Mouse (Mus musculus) hindbrain, embryonic 10.5 days (tissue): ENCODE data around the gene Gucy1a1. TPM values are rescaled to one million over a fixed set of nuclear protein-coding genes. Genes with fewer than 3 reads are reported as not detected.
A peak's percentile ranks its signal among the peaks of the same experiment; 100 is the strongest.
"Not testable (repeated sequence)": the region's sequence is repeated elsewhere in the genome, so short reads cannot be mapped to it uniquely, and the experiment has no call there.

Experiments
- DNase-seq: peaks from one replicate; pipeline ENCODE4 v3.0.0-alpha.2; 2017; ENCODE audit warnings: low spot score
- H3K27ac ChIP-seq: fragments of 300-500 bp; sonication (generic); 2 replicates; pipeline ENCODE4 v1.5.1; 2016; ENCODE audit warnings: mild to moderate bottlenecking, moderate library complexity
- H3K27me3 ChIP-seq: fragments of 300-500 bp; sonication (generic); 2 replicates; pipeline ENCODE4 v1.6.1; 2016; ENCODE audit warnings: mild to moderate bottlenecking; ENCODE audit not compliant: poor library complexity, insufficient read depth, severe bottlenecking
- H3K36me3 ChIP-seq: fragments of 300-500 bp; sonication (generic); 2 replicates; pipeline ENCODE4 v1.6.1; 2016; ENCODE audit warnings: mild to moderate bottlenecking, moderate library complexity
- H3K4me1 ChIP-seq: fragments of 300-500 bp; sonication (generic); replicated peaks from 2 replicates; pipeline ENCODE4 v1.6.1; 2016; ENCODE audit warnings: mild to moderate bottlenecking
- H3K4me3 ChIP-seq: fragments of 300-500 bp; sonication (generic); 2 replicates; pipeline ENCODE4 v1.5.1; 2016; ENCODE audit warnings: mild to moderate bottlenecking, moderate library complexity
- H3K9me3 ChIP-seq: fragments of 300-500 bp; sonication (generic); 2 replicates; pipeline ENCODE4 v1.6.1; 2016; ENCODE audit warnings: mild to moderate bottlenecking, moderate library complexity
- WGBS: fragments of 180-500 bp; shearing (Covaris S2); methylation state at CpG from one replicate; pipeline ENCODE4 v1.1.7; 2016; 5-methylcytosine and 5-hydroxymethylcytosine counted together
- polyA plus RNA-seq: library from polyadenylated mRNA; unstranded; fragments of >200 nt; fragmentation: Nextera tagmentation; extraction: Ambion mirVana; gene quantifications from 2 replicates; pipeline ENCODE4 v1.2.1, GENCODE M21; 2016

Gene Gucy1a1
- polyA plus RNA-seq = 2.2 and 3.2 TPM in 2 replicates

DNA sequence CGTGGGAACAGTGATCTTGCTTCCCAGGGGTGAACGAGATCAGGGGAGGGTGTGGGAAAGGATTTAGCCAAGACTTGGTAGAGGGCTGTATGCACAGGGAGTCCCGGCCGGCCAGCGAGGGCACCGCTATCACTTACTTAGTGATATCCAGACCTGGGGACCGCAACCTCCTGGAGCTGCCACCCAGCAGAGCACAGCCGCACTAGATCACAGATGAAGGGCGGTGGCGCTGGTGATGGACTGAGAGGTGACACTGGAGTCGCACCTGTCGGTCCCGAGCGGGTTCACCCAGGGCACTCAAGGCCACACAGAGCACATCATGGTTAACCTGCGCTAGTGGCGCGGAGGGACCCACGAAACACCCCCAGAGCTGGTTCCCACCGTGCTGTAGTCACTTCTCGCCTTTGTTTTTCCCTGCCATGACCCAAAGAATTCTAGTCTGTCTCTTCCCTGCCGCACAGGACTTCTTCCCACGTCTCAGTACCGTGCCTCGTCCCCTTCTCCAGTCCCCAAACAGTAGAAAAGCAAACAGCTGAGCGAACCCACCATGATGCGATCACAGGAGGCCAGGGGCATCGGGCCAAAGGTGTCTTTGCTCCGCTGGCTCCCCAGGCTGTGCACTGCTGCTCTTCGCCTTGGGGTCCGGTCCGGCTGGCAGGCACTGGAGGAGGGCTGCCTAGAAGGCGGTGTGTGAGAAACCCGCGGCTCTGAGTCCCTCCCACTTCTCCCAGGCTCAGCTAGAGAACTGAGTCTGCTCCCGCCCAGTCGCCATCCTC is at the start of gene Gucy1a1:
Gucy1a1 (minus strand) TSS at position 664 of the 776 bp plus-strand sequence.
- Histone ChIP-seq H3K4me1 (peaks cover 14% of the 10 kb centered on the region), H3K36me3 (no peaks in the 10 kb centered on the region), H3K9me3 (no peaks in the 10 kb centered on the region), H3K27me3 (peaks cover 14% of the 10 kb centered on the region; the same call in 1 of the 2 replicates), H3K4me3 (peak within 1 kb of the TSS; percentile 62), H3K27ac (peak within 1 kb of the TSS; percentile 73)
- under 1% methylated on average over 36 of the region's 36 CpGs for WGBS
- peak; percentile 57 for DNase-seq

DNA sequence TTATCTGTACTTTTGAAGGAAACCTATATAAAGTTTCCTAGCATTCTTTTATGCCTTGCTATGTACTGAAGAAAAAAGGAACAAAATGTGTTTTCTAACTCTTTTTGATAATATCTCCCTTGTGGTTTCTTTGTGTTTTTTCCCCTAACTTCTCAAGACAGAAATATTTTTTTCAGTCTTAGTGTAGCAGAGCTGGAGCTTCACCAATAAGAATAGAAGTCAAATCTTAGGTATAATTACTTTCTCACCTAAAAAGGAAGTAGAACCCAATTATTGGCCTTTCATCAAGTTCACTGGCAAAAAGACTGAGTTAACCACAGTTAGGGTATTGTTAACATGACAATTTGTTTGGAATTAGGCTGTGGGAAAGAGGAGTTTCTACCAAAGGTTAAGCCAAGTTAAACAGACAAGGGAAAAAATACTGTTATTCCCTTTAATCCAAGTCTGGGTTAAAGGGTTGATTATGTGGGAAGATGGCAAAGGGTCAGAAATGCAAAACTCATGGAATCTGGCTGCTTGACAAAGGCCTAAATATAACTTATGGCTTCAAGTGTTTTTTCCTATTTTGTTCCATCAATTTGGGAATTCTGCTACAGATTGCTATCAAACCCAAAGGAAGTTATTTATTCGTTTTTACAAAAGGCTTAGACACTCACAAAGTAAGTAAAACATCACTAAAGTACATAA is 46.1 kb upstream of the Gucy1a1 start:
- DNase-seq = no peak
- Histone ChIP-seq H3K27me3 (no peaks in the 10 kb centered on the region), H3K36me3 (no peaks in the 10 kb centered on the region), H3K4me3 (no peak overlapping the region), H3K9me3 (no peaks in the 10 kb centered on the region), H3K27ac (no peak overlapping the region), H3K4me1 (no peaks in the 10 kb centered on the region)
- 79% methylated on average over 1 of the region's 1 CpGs for WGBS

- 89% methylated on average over 9 of the region's 9 CpGs for WGBS
- no peaks in the 10 kb centered on the region for H3K4me1 ChIP-seq
- no peak for DNase-seq
Observed at GRCm38 (mm10) chr3:82185626-82186025, 40.0 kb upstream of the Gucy1a1 start.

GRCm38 (mm10) chr3:82181500-82181899 is 35.9 kb upstream of the Gucy1a1 start:
- Histone ChIP-seq H3K36me3 (no peaks in the 10 kb centered on the region), H3K9me3 (no peaks in the 10 kb centered on the region), H3K27me3 (no peaks in the 10 kb centered on the region), H3K4me3 (no peak overlapping the region), H3K4me1 (no peaks in the 10 kb centered on the region), H3K27ac (no peak overlapping the region)
- DNase-seq = no peak

More at GRCm38 (mm10) chr3:82185626-82186025, 40.0 kb upstream of the Gucy1a1 start:
- Histone ChIP-seq H3K27me3 (no peaks in the 10 kb centered on the region), H3K9me3 (no peaks in the 10 kb centered on the region), H3K36me3 (no peaks in the 10 kb centered on the region), H3K4me3 (no peak overlapping the region), H3K27ac (no peak overlapping the region)

GRCm38 (mm10) chr3:82180253-82180652 is 34.7 kb upstream of the Gucy1a1 start:
- Histone ChIP-seq H3K27ac (no peak overlapping the region), H3K9me3 (no peaks in the 10 kb centered on the region), H3K4me3 (no peak overlapping the region), H3K4me1 (no peaks in the 10 kb centered on the region), H3K36me3 (no peaks in the 10 kb centered on the region), H3K27me3 (no peaks in the 10 kb centered on the region)
- no peak for DNase-seq
- WGBS = 61% methylated on average over 3 of the region's 3 CpGs

DNA sequence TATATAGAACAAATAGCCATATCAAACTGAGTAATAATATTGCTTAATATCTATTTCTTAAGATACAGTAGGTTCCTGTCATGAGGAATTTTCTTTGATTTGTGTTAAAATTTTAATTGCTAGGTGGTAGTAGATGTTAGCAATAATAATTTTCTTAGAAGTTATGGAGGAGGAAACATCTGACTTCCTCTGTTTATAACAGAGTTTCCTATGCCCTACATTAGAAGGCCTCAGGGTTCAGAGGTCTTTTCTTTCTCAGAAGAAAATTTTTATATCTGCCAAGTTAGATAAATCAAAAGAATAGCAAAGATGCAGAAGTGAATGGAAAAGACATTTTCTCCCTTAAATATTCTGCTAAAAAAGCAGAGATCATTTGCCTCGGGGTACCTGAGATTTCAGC is 29.9 kb upstream of the Gucy1a1 start:
- Histone ChIP-seq H3K4me1 (no peaks in the 10 kb centered on the region), H3K36me3 (no peaks in the 10 kb centered on the region), H3K9me3 (no peaks in the 10 kb centered on the region), H3K4me3 (no peak overlapping the region), H3K27ac (no peak overlapping the region), H3K27me3 (no peaks in the 10 kb centered on the region)
- no peak for DNase-seq
- 93% methylated on average over 1 of the region's 1 CpGs for WGBS

- WGBS = 90% methylated on average over 2 of the region's 2 CpGs
- no peak overlapping the region for H3K4me3 ChIP-seq
- H3K27ac ChIP-seq = no peak overlapping the region
- no peaks in the 10 kb centered on the region for H3K9me3 ChIP-seq
- no peak for DNase-seq
- no peaks in the 10 kb centered on the region for H3K27me3 ChIP-seq
- H3K36me3 ChIP-seq = no peaks in the 10 kb centered on the region
- no peaks in the 10 kb centered on the region for H3K4me1 ChIP-seq
Observed at GRCm38 (mm10) chr3:82167064-82167463, 21.5 kb upstream of the Gucy1a1 start.

- Histone ChIP-seq H3K27me3 (no peaks in the 10 kb centered on the region), H3K27ac (no peak overlapping the region), H3K4me1 (no peaks in the 10 kb centered on the region), H3K4me3 (no peak overlapping the region), H3K9me3 (no peaks in the 10 kb centered on the region), H3K36me3 (no peaks in the 10 kb centered on the region)
- WGBS = 87% methylated on average over 2 of the region's 2 CpGs
- DNase-seq = no peak
Observed at GRCm38 (mm10) chr3:82165937-82166336, 20.3 kb upstream of the Gucy1a1 start.

- not testable (repeated sequence) for H3K9me3 ChIP-seq, H3K27ac ChIP-seq, H3K36me3 ChIP-seq, H3K4me1 ChIP-seq, DNase-seq, H3K4me3 ChIP-seq, H3K27me3 ChIP-seq
- WGBS = 88% methylated on average over 1 of the region's 1 CpGs
Observed at GRCm38 (mm10) chr3:82162992-82163391, 17.4 kb upstream of the Gucy1a1 start.

DNA sequence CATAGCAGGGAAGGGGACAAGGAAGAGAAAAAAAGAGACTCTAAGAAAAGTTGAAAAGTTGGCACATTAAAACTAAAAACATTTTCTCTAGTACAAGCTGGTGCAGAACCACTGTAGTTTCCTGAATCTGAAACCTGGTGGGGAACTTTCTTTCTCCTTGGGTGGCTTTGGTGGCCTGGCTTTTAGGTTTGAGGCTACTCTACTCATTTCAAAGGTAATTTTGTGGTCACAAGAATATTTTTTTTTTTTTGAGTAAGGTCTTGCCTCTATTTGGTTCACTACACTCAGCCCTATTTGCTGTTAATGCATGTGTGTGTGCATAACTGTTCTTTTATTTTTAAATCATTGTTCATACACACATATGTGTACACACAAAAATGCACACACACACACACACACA is 389 bp upstream of the Gucy1a1 start:
- Histone ChIP-seq H3K36me3 (no peaks in the 10 kb centered on the region), H3K27me3 (peaks cover 14% of the 10 kb centered on the region; the same call in 1 of the 2 replicates), H3K4me3 (peak overlapping the region; percentile 62), H3K4me1 (peaks cover 14% of the 10 kb centered on the region), H3K27ac (no peak overlapping the region), H3K9me3 (no peaks in the 10 kb centered on the region)
- no peak for DNase-seq

GRCm38 (mm10) chr3:82144725-82145125 is 864 bp downstream of the Gucy1a1 start:
- DNase-seq = peak; percentile 18
- Histone ChIP-seq H3K4me3 (peak overlapping the region; percentile 62), H3K9me3 (no peaks in the 10 kb centered on the region), H3K4me1 (peaks cover 14% of the 10 kb centered on the region), H3K27me3 (peaks cover 14% of the 10 kb centered on the region; the same call in 1 of the 2 replicates), H3K36me3 (no peaks in the 10 kb centered on the region), H3K27ac (peak overlapping the region; percentile 73)
- 6% methylated on average over 14 of the region's 14 CpGs for WGBS

DNA sequence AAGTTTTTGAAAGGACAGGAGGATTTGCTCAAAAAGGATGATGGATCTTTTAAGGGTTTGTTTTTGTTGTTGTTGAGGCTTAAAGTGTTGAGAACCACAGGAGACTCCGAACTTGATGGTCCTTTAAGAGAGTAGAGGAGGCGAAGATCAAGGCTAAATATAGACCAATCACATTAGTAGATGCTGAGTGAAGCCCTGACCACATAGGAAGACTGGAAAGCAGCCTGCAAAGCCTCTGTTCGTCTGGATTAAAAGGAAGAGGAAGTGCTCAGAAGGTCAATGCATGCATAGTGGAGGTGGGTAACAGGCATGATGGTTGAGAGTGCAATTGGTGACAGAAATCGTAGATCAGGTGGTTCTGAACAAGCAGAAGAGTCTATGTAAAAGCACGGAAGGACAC is 4.8 kb downstream of the Gucy1a1 start:
- no peaks in the 10 kb centered on the region for H3K36me3 ChIP-seq
- H3K4me1 ChIP-seq = peaks cover 14% of the 10 kb centered on the region
- no peak for DNase-seq
- H3K4me3 ChIP-seq = no peak overlapping the region
- H3K27ac ChIP-seq = no peak overlapping the region
- 69% methylated on average over 5 of the region's 5 CpGs for WGBS
- H3K27me3 ChIP-seq = peaks cover 14% of the 10 kb centered on the region; the same call in 1 of the 2 replicates
- H3K9me3 ChIP-seq = no peaks in the 10 kb centered on the region

- Histone ChIP-seq H3K4me1 (no peaks in the 10 kb centered on the region), H3K36me3 (no peaks in the 10 kb centered on the region), H3K27ac (no peak overlapping the region), H3K4me3 (no peak overlapping the region), H3K9me3 (no peaks in the 10 kb centered on the region), H3K27me3 (0 out of 2 replicates have a peak, but pooled peaks cover under 1% of the 10 kb centered on the region)
- no peak for DNase-seq
- WGBS = 88% methylated on average over 13 of the region's 13 CpGs
Observed at GRCm38 (mm10) chr3:82138002-82138667, 7.5 kb downstream of the Gucy1a1 start.
